Mouse (Mus musculus): ENCODE results near the gene Tut7.
"Not testable (repeated sequence)": the region's sequence is repeated elsewhere in the genome, so short reads cannot be mapped to it uniquely, and the experiment has no call there.

The Tut7 gene

GRCm38 (mm10) chr13:59834786-59835452 is 12.0 kb upstream of the Tut7 start:
- no peak for ATAC-seq (ENCODE audit: insufficient number of reproducible peaks, low FRiP score, low TSS enrichment)

- ATAC-seq (ENCODE audit: insufficient number of reproducible peaks, low FRiP score, low TSS enrichment), result no peak
These were observed 9.9 kb upstream of the Tut7 start for GRCm38 (mm10) chr13:59832871-59833270.

GRCm38 (mm10) chr13:59832454-59832853 is 9.5 kb upstream of the Tut7 start:
- no peak for ATAC-seq (ENCODE audit: insufficient number of reproducible peaks, low FRiP score, low TSS enrichment)

- ATAC-seq (ENCODE audit: insufficient number of reproducible peaks, low FRiP score, low TSS enrichment), result no peak
These were observed 3.0 kb upstream of the Tut7 start for GRCm38 (mm10) chr13:59825966-59826365.

- ATAC-seq (ENCODE audit: insufficient number of reproducible peaks, low FRiP score, low TSS enrichment), result no peak
These were observed 2.1 kb downstream of the Tut7 start for GRCm38 (mm10) chr13:59820836-59821235.

- ATAC-seq (ENCODE audit: insufficient number of reproducible peaks, low FRiP score, low TSS enrichment), result no peak
These were observed 2.8 kb downstream of the Tut7 start for GRCm38 (mm10) chr13:59820114-59820513.

GRCm38 (mm10) chr13:59817352-59817751 is 5.6 kb downstream of the Tut7 start:
- no peak for ATAC-seq (ENCODE audit: insufficient number of reproducible peaks, low FRiP score, low TSS enrichment)

- ATAC-seq (ENCODE audit: insufficient number of reproducible peaks, low FRiP score, low TSS enrichment), result no peak
These were observed 8.8 kb downstream of the Tut7 start for GRCm38 (mm10) chr13:59814109-59814591.

GRCm38 (mm10) chr13:59811581-59811980 is 11.4 kb downstream of the Tut7 start:
- ATAC-seq (ENCODE audit: insufficient number of reproducible peaks, low FRiP score, low TSS enrichment), result no peak

- ATAC-seq (ENCODE audit: insufficient number of reproducible peaks, low FRiP score, low TSS enrichment), result 0 out of 2 replicates have a peak, but pooled peaks have one; percentile 10
These were observed 21.9 kb downstream of the Tut7 start for GRCm38 (mm10) chr13:59801000-59801399.

- no peak for ATAC-seq (ENCODE audit: insufficient number of reproducible peaks, low FRiP score, low TSS enrichment)
These were observed 22.9 kb downstream of the Tut7 start for GRCm38 (mm10) chr13:59800077-59800476.

GRCm38 (mm10) chr13:59798306-59798705 is 24.6 kb downstream of the Tut7 start:
- ATAC-seq (ENCODE audit: insufficient number of reproducible peaks, low FRiP score, low TSS enrichment), result no peak

GRCm38 (mm10) chr13:59796466-59796848 is 26.5 kb downstream of the Tut7 start:
- no peak for ATAC-seq (ENCODE audit: insufficient number of reproducible peaks, low FRiP score, low TSS enrichment)

GRCm38 (mm10) chr13:59795807-59796465 is 27.0 kb downstream of the Tut7 start:
- no peak for ATAC-seq (ENCODE audit: insufficient number of reproducible peaks, low FRiP score, low TSS enrichment)

GRCm38 (mm10) chr13:59794786-59795185 is 28.2 kb downstream of the Tut7 start:
- ATAC-seq (ENCODE audit: insufficient number of reproducible peaks, low FRiP score, low TSS enrichment), result peak; percentile 40; the same call in 1 of the 2 replicates

- ATAC-seq (ENCODE audit: insufficient number of reproducible peaks, low FRiP score, low TSS enrichment), result no peak
These were observed 40.8 kb downstream of the Tut7 start, which contains the start of gene Gm49354 for GRCm38 (mm10) chr13:59782145-59782544. Gene Gm49354, minus strand, starts transcription at chr13:59782245.

- not testable (repeated sequence) for ATAC-seq (ENCODE audit: insufficient number of reproducible peaks, low FRiP score, low TSS enrichment)
These were observed 43.1 kb downstream of the Tut7 start for GRCm38 (mm10) chr13:59779744-59780264.

- no peak for ATAC-seq (ENCODE audit: insufficient number of reproducible peaks, low FRiP score, low TSS enrichment)
These were observed 43.7 kb downstream of the Tut7 start for GRCm38 (mm10) chr13:59779213-59779612.

- no peak for ATAC-seq (ENCODE audit: insufficient number of reproducible peaks, low FRiP score, low TSS enrichment)
These were observed 47.8 kb downstream of the Tut7 start for GRCm38 (mm10) chr13:59775168-59775567.

GRCm38 (mm10) chr13:59771257-59771656 is 51.7 kb downstream of the Tut7 start:
- ATAC-seq (ENCODE audit: insufficient number of reproducible peaks, low FRiP score, low TSS enrichment), result no peak

GRCm38 (mm10) chr13:59770847-59771246 is 52.1 kb downstream of the Tut7 start:
- ATAC-seq (ENCODE audit: insufficient number of reproducible peaks, low FRiP score, low TSS enrichment), result no peak
